Mouse (Mus musculus) c-Kit-positive CD71-positive TER-119-positive erythroid progenitor cells, embryonic 14.5 days (primary cell): ENCODE measurements around the gene Zmiz2.
A peak's percentile ranks its signal among the peaks of the same experiment; 100 is the strongest.
"Not testable (repeated sequence)": the region's sequence is repeated elsewhere in the genome, so short reads cannot be mapped to it uniquely, and the experiment has no call there.

Experiments used
- DNase-seq: peaks from one replicate; pipeline ENCODE4 v3.0.0-alpha.2; 2013; ENCODE audit warnings: low spot score

The Zmiz2 gene

DNA sequence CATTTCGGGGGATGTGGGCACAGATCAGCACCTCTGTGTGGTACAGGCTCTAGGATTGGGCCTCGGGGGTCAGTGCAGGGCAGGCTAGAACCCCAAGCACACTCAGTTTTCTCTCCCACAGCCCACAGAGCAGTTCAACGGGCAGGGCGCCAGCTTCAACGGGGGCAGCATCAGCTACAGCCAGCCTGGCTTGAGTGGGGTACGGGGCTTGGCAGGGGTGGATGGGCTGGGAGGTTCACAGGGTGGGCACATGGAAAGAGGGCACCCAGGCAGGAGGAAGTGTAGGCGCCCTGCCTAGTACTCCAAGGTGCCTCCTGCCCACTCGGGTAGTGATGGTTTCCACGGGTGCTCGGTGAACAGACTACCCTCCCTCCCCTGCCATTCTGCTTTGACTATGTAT, 9.3 kb downstream of the Zmiz2 start:
- no peak for DNase-seq

DNA sequence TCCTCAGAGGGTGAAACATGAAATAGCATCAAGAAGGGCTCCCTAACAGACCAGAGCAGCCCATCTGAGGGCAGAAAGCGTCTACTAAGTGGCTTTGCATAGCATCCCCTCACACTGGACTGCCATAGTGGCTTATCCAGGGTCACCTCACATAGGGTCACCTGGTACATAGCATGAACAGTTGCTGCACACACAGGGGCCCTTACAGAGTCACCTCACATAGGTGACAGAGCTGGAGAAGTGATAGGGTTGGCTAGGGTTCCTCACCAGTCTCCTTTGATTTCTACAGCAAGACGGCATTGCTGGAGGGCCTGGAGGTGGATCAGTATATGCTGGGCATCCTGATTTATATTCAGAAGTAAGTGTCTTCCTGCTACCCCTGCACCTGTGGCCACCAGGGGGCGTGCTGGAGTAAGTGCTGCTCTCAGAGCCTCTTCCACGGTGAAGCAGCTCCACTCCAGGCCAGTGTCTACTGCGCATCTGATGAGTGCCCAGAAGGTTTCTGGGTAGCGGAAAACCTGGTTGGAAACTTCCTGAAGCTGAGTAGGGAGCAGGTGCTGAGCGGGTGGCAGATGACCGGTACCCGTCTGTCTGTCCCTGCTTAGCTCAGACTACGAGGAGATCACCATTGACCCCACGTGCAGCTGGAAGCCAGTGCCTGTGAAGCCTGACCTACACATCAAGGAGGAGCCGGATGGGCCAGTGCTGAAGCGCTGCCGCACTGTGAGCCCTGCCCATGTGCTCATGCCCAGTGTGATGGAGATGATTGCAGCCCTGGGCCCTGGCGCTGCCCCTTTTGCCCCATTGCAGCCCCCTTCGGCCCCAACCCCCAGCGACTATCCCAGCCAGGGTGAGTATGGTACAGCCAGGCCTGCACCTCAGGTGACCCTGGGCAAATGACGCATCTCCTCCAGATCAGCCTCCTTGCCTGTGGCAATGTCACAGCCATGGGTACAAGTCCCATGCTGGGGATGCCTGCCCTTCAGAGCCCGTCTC, 13.9 kb downstream of the Zmiz2 start:
- DNase-seq: peak; percentile 60

DNA sequence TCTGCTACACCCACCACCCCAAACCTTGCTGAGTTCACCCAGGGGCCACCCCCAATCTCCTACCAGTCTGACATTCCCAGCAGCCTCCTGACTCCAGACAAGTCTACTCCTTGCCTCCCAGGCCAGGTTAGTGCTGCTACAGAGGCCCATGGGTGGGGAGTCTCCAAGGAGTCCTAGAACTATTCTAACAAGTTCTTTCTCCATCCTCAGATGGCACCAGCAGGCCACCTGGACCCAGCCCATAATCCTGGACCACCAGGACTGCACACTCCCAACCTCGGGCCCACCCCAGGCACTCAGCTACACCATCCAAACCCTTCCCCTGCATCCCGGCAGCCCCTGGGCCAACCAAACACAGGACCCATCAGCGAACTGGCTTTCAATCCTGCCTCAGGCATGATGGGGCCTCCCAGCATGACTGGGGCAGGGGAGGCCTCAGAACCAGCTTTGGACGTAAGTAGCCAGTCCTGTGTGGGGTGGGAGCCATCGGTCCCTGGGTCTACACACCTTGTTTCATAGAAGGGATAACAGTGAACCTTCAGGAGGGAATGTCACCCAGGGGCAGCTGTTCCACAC, 15.0 kb downstream of the Zmiz2 start:
- DNase-seq: no peak

DNA sequence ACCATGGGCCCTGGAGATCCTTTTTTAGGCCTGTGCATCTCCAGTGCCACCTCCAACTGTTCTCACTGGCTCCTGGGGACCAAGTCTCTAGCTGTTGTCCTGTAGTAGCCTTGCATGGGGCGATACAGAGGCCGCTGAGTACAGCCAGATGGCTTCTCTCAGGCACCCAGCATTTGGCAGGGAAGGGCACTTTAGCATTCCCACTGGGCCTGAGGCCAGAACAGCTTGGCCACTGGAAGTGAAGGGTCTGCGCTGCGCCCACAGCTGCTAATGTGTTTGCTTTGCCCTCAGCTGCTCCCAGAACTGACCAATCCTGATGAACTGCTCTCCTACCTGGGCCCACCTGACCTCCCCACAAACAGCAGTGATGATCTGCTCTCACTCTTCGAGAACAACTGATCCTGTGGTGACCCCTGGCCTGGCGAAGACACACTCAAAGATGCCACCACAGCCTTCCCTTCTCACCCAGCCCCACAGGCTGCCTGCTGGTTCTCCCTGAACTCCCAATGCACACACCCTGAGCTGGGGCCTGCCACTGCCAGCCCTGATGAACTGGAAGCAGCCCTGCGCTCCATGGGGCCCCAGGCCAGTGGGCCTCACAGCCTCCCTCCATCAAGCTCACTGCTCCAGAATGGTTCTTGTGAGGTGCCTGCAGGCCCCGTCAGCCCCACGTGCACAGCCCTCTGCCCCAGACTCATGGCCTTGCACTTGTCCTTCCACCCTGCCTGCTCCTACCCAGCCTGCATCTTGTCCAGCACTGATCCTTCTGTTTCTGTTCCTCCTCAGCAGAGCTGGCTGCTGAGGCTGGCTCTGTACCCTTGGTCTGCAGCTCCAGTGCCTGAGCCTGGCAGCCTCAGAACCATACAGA, 16.1 kb downstream of the Zmiz2 start:
- no peak for DNase-seq

DNA sequence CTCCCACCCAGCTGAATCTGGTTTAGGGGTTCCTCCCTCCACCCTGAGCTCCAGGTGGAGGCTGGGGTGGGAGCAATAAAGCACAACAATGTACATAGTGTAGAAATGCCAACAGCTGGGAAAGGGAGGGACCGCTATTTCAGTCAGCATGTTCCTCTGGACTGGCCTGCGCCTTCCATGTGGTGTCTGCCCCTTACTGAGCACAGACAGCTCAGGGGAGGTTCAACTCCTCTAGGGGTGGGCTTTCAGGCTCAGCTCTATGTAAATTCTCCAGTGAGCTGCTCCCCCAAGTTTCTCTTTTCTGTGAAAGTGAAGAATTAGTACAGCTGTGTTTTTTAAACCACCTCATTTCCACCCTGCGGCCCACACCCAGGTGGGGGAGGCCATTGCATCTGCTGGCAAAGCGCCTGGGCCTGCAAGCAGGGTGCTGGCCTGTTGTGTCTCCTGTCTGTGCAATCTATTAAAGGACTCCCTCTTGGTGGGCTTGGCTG, 16.8 kb downstream of the Zmiz2 start:
- no peak for DNase-seq

DNA sequence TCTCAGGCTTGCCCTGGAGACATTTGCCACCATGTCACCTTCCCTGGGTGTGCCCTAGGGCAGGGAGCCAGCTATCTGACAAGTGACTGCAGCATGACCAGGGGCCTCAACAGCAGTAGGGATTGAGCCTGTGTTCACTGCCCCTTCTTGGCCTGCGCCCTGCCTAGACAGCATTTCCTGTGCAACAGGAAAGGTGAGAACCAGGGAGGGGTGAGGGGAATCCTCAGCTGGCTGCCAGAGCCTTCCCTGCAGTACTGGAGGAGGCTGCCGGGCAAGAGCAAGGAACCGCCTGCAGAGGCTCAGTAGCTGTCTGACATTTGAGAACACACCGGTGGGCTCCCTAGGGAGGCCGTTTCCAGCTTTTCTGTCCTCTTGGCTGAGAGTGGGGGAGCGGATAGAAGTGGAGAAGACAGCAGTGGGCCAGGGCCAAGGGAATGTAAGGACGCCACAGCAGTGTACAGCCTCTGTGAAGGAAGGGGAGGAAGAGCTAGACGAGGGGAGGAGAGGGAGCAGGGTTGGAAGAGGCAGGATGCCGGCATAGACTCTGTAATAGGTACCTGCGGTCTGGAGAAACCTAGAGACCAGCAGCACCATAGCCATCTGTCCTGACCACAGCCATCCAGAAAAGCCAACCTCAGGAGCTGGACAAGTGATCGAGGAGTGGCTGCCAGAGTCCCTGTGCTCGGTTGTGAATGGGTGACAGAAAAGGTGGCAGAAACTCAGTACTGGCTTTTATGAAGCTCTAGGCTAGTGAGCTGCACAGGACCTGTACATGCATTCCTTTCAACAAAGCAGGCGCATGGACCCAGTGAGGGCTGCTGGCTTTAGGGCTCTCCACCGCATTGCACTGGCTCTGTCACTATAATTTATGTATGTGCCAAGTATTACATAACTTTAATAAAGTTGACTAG, 17.6 kb downstream of the Zmiz2 start:
- DNase-seq: no peak

DNA sequence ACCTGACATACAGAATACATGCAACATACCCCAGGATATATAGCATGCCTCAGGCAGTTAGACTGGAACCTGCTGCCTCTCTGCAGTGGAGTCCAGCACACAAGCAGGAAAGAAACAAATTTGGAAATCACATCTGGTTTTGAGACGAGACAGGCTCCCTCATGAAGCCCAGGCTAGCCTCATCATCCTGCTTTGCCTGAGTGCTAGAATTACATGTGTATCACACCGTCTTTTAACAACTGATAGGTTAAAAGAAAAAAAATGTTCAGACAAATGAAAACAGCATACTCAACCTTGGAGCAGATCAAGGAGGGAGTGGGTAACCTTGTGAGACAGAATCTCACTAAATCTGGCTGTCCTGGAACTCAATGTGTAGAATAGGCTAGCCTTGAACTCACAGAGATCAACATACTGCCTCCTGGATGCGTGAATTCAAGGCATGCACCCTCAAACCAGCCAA, 18.3 kb downstream of the Zmiz2 start:
- DNase-seq: no peak

DNA sequence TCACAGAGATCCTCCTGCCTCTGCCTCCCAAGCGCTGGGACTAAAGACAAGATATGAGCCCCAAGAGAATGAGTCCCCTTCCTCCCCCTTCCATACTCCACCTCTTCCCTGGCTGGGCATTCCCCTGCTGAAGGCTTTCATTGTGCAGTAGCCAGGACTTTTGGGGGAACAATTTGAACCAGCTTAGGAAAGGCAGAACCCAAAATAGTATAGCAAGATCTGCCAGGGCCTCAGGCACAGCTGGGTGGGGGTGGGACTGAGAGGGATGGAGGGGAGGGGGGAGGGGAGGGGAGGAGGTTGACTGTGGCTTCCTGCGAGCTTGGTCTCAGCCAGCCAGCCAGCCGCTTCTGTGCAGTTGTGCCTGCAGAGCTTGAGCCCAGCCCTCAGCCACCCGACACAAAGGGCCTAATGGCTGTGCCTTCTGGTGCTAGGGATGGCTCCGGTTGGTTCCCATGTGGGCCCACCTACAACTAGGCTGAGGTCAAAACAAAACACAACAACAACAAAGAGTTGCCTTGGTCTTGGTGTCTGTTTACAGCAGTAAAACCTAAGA, 21.3 kb downstream of the Zmiz2 start:
- DNase-seq: no peak

DNA sequence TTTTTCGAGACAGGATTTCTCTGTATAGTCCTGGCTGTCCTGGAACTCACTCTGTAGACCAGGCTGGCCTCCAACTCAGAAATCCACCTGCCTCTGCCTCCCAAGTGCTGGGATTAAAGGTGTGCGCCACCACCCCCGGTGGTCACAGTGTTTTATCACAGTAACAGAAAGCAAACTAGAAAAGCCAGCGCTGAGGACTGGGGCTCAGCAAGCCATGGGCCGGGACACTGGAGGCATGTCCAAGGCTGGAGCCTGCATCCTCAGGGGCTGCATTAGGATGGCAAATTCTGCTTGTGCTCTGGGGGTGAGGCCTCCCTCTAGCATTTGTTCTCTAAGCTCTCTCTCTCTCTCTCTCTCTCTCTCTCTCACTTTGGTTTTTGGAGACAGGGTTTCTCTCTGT, 21.9 kb downstream of the Zmiz2 start:
- not testable (repeated sequence) for DNase-seq

DNA sequence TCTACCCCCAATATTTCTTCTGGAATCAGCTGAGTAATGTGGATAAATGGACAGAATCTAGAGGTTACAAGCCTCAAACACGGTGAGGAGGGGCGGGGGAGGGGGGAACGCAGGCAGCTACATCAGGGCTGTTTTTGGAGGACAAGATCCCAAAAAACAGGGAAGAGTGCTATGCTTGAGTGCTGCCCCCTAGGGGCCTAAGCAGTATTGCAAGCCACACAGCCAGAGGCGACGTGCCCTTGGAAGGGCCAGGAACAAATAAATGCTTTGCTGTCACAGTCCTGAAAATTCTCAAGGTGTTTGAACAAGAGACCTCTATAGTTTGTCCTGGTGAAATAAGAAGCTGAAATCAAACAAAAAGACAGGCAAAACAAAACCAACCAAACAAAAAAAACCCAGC, 22.8 kb downstream of the Zmiz2 start:
- DNase-seq: peak; percentile 56

DNA sequence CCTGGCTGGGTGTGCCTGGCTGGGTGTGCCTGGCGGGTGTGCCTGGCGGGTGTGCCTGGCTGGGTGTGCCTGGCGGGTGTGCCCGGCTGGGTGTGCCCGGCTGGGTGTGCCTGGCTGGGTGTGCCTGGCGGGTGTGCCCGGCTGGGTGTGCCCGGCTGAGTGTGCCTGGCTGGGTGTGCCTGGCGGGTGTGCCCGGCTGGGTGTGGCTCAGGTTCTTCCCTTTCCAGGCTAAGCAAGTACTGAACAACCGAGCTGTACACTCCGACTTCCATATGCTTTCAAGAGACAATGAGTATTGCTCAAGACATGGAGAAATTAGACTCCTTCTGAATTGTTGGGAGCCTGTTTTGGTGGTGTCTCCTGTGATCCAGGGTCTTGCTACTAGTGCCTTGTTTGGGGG, 24.4 kb downstream of the Zmiz2 start:
- no peak for DNase-seq

DNA sequence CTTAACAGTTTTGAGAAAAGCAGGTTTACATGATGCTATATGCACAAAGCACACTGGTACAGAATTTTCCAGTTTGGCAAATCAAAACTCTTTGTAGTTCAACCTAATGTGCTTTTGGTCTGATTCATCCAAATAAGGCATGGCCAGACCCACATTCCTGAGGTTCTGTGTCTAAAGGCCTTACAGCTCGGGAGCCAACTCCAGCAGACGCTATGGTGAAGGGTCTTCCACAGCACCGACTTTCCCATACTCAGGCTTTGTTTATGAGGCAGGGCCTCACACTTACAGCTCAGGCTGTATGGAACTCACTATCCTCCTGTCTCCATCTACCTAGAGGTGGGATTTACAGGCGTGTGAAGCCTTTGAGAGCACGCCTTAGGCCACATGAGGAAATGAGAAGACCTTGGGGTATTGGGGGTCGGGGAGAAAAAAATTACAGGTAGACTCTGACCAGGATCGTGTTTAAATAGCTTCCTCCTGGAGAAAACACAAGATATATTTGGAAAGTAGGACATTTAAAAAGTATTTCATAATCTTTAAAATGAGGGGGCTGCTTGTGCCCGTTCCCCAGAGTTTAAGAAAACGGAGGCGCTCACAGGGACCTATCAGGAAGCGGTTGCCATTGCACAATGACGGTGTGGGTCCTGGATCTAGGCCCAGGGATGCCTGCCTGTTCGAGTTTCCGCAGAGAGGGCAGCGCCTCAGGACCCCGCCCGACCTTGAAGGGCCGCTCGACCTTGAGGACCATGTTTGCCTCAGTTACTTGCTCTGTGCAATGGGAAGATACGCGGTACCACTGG, 26.1 kb downstream of the Zmiz2 start, which contains the start of gene Ppia:
Gene Ppia (plus strand): TSS at position 693 of the 800 bp plus-strand sequence.
- DNase-seq: no peak

DNA sequence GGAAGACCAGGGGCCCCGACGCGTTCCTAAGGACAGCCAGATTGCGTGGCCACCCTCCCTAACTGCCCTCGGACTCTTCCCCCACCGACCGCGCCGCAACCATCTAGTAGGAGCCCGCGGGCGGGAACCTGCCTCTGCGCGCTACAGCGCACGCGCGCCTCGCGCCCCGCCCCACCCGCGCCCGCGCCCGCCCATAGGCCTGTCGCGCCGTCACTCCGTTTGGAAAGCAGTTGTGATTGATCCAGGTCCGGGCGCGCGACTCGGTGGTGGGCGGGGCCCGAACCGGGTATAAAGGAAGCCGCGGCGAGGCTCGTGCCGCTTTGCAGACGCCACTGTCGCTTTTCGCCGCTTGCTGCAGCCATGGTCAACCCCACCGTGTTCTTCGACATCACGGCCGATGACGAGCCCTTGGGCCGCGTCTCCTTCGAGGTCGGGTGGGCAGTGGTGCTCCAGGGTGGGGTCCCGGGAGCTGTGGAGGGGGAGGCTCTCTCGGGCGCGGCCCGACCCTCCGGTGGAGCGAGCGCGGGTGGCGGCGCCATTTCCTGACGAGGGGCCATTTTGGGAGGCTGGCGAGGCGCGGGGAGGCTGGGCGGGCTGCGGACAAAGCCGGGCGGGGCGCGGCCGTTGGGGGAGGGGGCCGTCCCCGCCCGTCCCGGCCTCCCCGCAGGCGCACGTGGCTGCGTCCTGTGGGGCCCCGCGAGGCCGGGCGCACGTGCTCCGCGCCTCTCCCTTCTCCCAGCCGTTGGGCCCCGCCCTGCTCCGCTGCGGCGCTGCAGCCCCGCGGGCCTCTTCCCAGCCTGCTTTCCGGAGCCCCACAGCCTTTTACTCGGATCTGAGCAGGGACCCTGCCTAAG, 26.9 kb downstream of the Zmiz2 start:
- peak; percentile 88 for DNase-seq

DNA sequence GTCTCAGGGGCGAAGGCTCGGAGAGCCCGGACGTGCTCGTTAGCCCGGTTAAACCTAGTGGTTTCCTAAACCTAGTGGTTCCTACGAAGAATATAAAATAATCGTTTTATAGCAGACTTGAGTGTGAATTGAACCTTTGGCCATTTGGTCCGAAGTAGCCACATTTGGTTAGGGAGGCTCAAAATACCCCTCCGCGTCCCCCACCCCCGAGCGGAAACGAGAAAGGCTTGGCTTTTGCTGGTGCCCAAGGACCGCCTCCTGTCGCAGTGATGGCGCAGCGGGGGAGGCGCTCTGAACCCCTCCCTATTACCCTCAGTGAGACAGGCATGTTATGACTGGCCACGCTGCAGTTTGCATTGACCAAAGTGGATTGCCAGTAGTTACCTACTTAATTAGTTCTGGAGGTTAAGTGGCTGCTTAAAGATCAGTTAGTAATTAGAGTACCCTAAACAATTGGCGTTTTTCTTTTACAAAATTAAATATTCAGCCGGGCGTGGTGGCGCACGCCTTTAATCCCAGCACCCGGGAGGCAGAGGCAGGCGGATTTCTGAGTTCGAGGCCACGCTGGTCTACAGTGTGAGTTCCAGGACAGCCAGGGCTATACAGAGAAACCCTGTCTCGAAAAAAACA, 27.6 kb downstream of the Zmiz2 start:
- DNase-seq: peak; percentile 73

DNA sequence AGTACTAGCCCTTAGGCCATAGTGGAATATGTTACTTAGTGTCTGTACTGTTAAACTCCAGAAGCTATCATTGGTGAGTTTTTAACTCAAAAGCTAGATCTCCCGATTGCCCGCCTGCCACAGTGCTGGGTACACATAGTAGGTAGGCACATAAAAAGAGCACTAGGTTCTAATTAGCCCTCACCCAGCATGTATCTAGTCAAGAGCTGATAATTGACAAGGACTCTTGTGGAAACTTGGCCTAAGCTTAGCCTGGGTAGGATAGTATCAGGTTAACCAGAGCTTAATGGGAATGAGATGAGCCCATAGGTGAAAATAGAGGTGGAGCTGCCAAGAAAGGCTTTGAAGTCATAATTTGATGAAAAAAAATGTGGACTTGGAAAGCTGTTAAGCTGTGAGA, 28.2 kb downstream of the Zmiz2 start:
- no peak for DNase-seq

DNA sequence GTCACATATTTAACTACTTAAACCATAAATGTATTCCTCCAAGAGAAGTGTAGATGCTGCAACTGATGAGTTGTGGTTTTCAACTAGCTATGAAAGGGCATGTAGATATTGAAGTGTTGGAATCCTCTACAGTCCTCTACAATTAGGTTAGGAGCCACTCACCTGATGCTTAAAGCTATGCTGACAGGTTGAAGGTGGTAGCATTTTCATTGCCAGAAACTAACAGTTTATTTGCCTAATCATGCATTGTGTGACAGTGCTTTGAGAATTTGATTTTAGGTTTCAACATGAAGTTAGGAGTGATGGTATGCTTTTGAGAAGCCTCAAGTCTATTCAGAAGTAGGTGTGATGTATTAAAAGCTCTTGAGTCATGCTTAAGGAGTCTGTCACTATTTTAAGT, 28.6 kb downstream of the Zmiz2 start:
- no peak for DNase-seq

DNA sequence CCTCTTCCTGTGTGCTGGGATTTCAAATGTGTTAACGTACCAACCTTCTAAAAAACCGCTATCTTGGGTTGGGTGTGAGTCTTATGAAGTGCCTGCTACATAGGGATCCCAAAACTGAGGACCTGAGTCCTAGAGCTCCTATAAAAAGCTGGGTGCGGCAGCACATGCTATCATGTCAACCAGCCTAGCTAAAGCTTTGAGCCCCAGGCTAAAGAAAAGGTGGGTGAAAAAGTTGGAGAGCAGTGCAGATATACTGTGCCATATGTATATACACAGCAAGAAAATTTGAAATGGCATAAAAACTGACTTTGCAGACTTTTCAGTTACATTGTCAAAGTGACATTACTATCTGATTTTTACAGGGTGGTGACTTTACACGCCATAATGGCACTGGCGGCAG, 29.9 kb downstream of the Zmiz2 start:
- DNase-seq: no peak

DNA sequence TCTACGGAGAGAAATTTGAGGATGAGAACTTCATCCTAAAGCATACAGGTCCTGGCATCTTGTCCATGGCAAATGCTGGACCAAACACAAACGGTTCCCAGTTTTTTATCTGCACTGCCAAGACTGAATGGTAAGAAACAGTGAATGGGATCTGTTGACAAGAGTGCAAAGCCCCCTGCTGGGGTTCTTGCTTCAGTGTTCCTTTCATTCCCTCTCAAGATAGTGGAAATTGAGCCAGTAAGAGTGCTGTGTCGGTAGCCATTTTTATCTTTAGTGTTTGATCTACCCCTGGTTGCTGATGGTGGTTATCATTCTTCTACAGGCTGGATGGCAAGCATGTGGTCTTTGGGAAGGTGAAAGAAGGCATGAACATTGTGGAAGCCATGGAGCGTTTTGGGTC, 30.3 kb downstream of the Zmiz2 start:
- DNase-seq: not testable (repeated sequence)
